Comparison of ENCODE assay signal across 8 mouse cellular contexts in the genomic region with DNA sequence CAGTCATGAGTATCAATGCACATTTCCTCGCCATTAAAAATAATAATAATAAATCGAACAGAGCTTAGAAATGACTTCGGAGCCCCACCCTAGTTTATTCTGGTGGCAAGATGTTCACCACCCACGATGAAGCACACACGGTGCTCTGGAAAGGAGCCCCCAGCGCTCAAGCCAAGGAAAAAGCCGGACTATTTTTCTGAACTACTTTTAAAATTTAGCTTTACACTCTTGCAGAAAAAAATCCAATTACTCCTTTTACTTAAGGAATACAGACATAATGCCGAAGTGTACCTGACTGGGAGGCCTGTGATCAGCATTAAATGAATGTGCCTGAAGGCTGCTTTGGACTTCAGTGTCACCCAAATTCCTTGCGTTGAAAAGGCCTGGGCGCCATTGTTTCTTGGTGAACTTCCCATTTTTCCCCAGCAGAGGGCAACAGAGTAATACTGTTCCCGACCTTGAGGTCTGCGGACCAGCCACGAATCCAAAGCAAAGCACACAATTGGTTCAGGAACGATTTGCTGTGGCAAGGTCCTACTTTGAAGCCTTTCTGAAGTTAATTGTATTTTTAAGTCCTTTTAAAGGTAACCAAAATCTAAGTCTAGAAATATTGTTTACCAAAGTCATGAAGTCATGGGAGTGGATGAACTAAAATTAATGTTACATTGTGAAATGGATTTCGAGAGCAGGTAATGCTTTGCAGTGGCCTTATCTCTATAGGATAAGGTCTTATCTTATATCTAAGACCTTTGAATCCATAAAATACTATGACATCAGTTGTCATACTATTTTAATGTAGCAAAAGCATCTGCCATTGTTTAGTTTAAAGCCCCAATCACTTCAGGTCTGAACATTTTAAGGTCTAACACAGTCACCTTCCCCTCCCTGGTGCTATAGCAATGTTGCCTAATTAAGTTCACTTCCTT.
DNase-seq lines count a peak whose midpoint lies in the region; ATAC-seq lines count a peak whose summit lies in the region.

No protein-coding gene starts in this region.

- DNase-seq in R1 (ENCODE audit: low read depth, low spot score), result peak; percentile 77
- peak; percentile 85 for DNase-seq in cerebellum, adult 8-10 months
- DNase-seq in frontal cortex, postnatal 14 days (ENCODE audit: low spot score in 2 of 2), result peak; percentile 61 to 82
- DNase-seq in induced T-regulatory cell, adult 2 months (ENCODE audit: low read depth), result peak; percentile 59
- peak; percentile 86 for DNase-seq in left cerebral cortex, adult 18-20 months (ENCODE audit: low spot score in 2 of 2)
- DNase-seq in mesoderm, embryonic 11.5 days (ENCODE audit: low read depth, low spot score), result peak; percentile 83
- DNase-seq in right cerebral cortex, postnatal 25 days, result peak; percentile 74

- ATAC-seq in erythroblast, adult 5-6 weeks (replicated peaks; ENCODE audit: low FRiP score, poor library complexity, severe bottlenecking), result no peak
